Mouse (Mus musculus): ENCODE measurements around the gene Aars2.

Gene Aars2

GRCm38 (mm10) chr17:45506700-45507189 is at the start of gene Aars2:
Gene Aars2 (plus strand): TSS chr17:45506841.
- DNase-seq, result peak; percentile 95

DNA sequence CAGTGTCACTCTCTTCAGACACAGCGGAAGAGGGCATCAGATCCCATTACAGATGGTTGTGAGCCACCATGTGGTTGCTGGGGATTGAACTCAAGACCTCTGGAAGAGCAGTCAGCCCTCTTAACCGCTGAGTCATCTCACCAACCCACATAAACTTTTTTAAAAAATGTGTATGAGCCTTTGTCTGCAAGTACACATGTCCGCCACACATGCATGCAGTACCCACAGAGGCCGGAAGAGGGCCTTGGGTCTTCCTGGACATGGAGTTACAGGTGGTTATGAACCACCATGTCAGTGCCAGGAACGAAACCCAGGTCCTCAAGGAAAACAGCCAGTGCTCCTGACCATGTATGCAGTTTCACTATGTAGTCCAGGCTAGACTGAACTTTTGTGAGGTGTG is 49.2 kb upstream of the Aars2 start:
- no peak for DNase-seq

DNA sequence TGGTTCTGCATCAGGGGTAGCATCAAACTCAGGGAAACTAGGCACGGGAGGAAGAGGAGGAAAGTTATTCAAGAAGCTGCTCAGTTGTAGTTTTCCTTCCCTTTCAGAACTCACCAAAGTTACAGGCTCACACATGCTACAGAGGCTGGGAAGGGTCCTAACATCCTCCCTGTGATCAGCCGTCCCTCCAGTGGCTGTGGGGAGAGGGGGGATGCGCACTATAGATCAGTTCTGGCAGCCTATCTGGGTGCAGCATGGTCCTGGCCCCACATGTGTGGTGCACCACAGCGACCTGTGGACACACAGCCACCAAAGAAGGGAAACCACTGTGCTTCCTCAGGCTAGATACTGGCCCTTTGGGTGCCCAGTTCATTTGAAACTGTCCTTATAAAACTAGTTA is 48.1 kb upstream of the Aars2 start:
- no peak for DNase-seq

- DNase-seq, result no peak
These were observed 47.6 kb upstream of the Aars2 start for GRCm38 (mm10) chr17:45459062-45459461.

GRCm38 (mm10) chr17:45462506-45462905 is 44.1 kb upstream of the Aars2 start:
- DNase-seq, result no peak

GRCm38 (mm10) chr17:45464255-45464654 is 42.4 kb upstream of the Aars2 start:
- DNase-seq, result no peak

GRCm38 (mm10) chr17:45466701-45467100 is 39.9 kb upstream of the Aars2 start:
- no peak for DNase-seq

DNA sequence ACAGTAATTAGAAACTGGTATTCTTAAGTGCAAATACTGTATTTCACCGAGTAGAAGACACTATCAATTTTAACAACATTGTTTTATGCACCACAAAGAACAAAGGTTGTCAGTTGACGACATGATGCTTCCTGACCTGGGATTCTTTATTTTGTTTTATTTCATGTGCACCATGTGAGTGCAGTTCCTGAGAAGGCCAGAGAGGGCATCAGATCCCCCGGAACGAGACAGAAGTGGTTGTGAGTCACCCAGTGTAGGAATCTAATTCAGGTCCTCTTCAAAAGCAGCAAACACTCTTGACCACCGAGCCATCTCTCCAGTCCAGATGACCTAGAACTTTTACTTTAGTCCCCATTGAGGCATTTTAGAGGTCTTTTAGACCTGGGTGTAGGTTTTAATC is 38.3 kb upstream of the Aars2 start:
- no peak for DNase-seq

DNA sequence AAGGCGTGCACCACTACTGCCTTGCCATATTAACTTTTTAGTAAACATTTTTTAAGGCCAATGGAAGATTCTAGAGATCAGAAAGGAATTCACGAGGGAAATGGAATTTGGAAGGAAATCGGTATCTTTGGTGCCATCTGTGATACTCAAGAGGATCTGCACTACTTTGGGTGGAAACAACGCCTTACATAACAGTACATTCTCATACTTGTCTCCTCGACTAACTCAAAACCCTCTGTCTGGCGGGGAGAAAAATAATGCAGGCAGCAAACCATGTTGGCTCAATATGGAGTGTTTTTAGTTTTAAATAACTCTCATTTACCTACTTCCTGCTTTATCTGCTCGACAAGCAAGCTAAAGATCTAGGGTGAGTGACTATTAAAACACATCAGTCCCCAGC is 35.9 kb upstream of the Aars2 start:
- DNase-seq, result no peak

DNA sequence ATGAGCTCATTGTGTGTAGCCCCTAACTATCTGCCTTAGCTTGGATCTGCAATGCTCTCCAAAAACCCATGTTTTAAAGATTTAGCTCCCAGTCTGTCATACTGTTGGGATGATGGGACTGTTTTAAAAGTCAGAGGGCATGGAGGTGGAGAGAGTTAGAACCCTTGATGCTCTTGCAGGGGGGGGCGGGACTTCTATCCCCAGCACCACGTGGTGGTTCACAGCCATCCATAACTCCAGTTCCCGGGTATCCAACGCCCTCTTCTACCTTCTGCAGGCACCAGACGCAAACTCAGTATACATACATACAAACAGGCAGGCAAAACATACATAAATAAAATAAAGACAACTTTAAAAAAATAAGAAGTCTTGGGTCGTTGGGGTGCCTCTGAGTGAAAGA is 33.0 kb upstream of the Aars2 start:
- no peak for DNase-seq

DNA sequence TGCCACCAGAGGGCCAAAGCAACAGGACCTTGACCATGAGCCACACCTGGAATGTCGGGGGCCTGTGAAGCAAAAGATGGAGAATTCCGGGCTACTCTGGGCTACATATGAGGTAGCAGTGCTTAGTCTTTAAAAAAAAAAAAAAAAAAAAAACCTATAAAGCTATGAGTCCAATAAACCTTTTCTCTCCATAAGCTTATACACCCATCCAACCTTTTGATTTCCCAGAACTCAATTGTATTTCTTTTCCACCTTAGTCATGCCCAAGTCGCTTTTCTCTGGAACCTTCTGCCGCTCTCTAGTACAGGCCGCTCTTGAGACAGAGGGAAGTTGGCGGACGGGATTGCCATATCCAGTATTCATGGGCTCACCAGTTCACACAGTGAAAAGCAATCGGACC is 32.5 kb upstream of the Aars2 start:
- DNase-seq, result no peak

GRCm38 (mm10) chr17:45474669-45475465 is 31.8 kb upstream of the Aars2 start, which contains the start of gene Spats1:
Gene Spats1 (minus strand): TSS chr17:45475415.
- DNase-seq, result peak; percentile 79

GRCm38 (mm10) chr17:45478234-45478825 is 28.3 kb upstream of the Aars2 start:
- peak; percentile 89 for DNase-seq

DNA sequence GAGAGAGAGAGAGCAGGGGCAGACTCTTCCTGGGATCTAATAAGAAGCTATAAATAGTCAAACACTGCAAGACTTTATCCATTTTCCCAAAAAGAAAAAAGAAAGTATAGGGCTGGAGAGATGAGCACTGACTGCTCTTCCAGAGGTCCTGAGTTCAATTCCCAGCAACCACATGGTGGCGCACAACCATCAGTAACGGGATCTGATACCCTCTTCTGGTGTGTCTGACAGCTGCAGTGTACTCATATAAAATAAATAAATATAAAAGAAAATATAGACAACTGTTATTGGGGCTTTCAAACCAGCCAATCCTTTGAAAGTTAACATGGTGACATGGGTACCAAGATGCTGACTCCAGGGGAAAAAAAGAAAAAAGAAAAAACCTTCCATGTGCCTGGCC is 26.2 kb upstream of the Aars2 start:
- DNase-seq, result no peak

GRCm38 (mm10) chr17:45485581-45485980 is 21.1 kb upstream of the Aars2 start:
- DNase-seq, result no peak

GRCm38 (mm10) chr17:45487216-45487615 is 19.4 kb upstream of the Aars2 start:
- DNase-seq, result no peak

- no peak for DNase-seq
These were observed 18.1 kb upstream of the Aars2 start for GRCm38 (mm10) chr17:45488321-45489254.

GRCm38 (mm10) chr17:45489736-45490135 is 16.9 kb upstream of the Aars2 start:
- DNase-seq, result no peak

DNA sequence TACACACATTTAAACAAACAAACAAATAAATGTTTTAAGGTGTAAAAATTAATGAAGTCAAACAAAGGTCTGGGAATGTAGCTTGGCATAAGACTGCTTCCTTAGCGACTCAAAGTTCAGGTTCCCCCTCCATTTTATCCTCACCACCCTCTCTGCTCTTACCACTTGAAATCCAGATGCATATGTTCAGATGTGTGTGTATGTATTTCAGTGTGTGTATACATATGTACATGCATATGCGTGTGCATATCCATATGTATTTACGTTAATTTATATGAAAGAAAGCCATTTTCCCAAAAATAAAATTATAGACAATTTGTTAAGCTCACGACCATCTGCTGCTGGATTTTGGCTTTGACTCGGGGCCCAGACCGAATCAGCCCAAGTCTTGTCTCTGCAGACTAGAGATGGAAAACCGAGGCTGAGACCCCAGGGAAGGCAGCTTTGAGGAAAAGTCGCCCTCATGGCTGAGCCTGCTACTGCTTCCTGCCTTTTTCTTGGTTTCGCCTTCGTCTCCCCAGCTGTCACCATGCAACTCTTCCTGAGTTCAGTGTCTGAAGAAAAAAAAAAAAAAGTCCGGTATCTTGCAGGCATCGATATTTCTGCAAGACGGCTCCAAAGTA is 16.0 kb upstream of the Aars2 start:
- no peak for DNase-seq

DNA sequence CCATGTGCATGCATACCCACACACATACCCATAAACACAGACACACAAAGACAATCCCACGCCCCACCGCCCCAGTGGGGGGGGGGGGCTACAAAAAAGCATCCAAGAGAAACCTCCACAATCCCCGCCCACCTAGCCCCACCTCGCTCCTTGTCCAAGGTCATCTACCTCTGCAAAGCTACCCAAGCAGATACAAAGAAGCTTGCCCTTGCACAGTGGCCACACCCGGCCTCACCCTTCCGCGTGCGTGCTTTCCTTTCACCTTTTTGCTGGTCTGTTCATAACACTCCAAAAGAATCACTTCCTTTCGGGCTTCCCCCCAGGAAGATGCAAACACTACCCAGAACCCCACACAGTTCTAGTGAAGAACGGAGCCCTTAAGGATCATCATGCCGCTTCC is 11.2 kb upstream of the Aars2 start:
- no peak for DNase-seq

GRCm38 (mm10) chr17:45498397-45498796 is 8.2 kb upstream of the Aars2 start:
- DNase-seq, result no peak

DNA sequence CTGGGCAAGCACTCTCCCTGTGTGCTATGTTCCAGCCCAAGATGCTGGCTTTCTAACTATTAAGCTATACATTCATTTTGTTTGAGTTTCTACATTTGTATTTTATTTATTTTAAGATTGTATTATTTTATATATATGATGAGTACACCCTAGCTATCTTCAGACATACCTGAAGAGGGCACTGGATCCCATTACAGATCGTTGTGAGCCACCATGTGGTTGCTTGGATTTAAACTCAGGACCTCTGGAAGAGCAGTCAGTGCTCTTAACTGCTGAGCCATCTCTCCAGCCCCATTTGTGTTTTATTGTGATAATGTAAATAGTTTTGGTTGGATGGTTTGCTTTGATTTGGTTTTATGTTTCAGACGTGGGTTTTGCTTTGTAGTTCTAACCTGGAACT is 7.1 kb upstream of the Aars2 start:
- DNase-seq, result no peak

GRCm38 (mm10) chr17:45500981-45501380 is 5.7 kb upstream of the Aars2 start:
- DNase-seq, result no peak
